Mouse (Mus musculus) ES-E14 (cell line): ENCODE data around the gene Hs6st3. TPM values are rescaled to one million over a fixed set of nuclear protein-coding genes. Genes with fewer than 3 reads are reported as not detected.

Source experiments
- DNase-seq: peaks from one replicate; pipeline ENCODE4 v3.0.0-alpha.2; 2013; ENCODE audit warnings: low read depth, low spot score
- H3K27ac ChIP-seq: 2 replicates; pipeline ENCODE4 v1.5.1; 2012; ENCODE audit warnings: low read depth, mild to moderate bottlenecking, low read length, moderate library complexity, mixed read lengths; ENCODE audit not compliant: poor library complexity, insufficient read depth, severe bottlenecking
- H3K36me3 ChIP-seq: 2 replicates; pipeline ENCODE4 v1.6.1; 2012; ENCODE audit warnings: mild to moderate bottlenecking, low read length, moderate library complexity, mixed read lengths; ENCODE audit not compliant: control insufficient read depth, poor library complexity, insufficient read depth, severe bottlenecking
- H3K4me1 ChIP-seq, 2 experiments: fragments of 150-350 bp in 1 of 2; sonication (generic) in 1 of 2; 2 replicates each; pipeline ENCODE4 v1.6.1; 2012; ENCODE audit warnings: low read length in 2 of 2, mild to moderate bottlenecking in 1 of 2, mixed read lengths in 1 of 2; ENCODE audit not compliant: control insufficient read depth in 2 of 2, insufficient read depth in 2 of 2, poor library complexity in 1 of 2
- H3K4me3 ChIP-seq, 2 experiments: fragments of 150-350 bp in 1 of 2; sonication (generic) in 1 of 2; 2 replicates each; pipeline ENCODE4 v1.5.1; 2012; ENCODE audit warnings: low read length in 2 of 2, low read depth in 1 of 2, mild to moderate bottlenecking in 1 of 2, mixed read lengths in 1 of 2; ENCODE audit not compliant: insufficient read depth in 1 of 2, poor library complexity in 1 of 2, severe bottlenecking in 1 of 2
- H3K9ac ChIP-seq: 2 replicates; pipeline ENCODE4 v1.6.1; 2012; ENCODE audit warnings: low read depth, mild to moderate bottlenecking, low read length, mixed read lengths; ENCODE audit not compliant: poor library complexity, insufficient read depth, severe bottlenecking
- H3K9me3 ChIP-seq: fragments of 150-350 bp; sonication (generic); 2 replicates; pipeline ENCODE4 v1.6.1; 2012; ENCODE audit warnings: low read depth, mild to moderate bottlenecking, low read length; ENCODE audit not compliant: control insufficient read depth, insufficient read depth
- CHD2 ChIP-seq: IDR thresholded peaks from 2 replicates; pipeline ENCODE4 v1.6.1; 2014; ENCODE audit warnings: mild to moderate bottlenecking, low read depth, low read length, inconsistent platforms
- HCFC1 ChIP-seq: IDR thresholded peaks from 2 replicates; pipeline ENCODE4 v1.6.1; 2012; ENCODE audit warnings: low read length, inconsistent platforms, borderline replicate concordance; ENCODE audit not compliant: insufficient read depth
- MAFK ChIP-seq: IDR thresholded peaks from 2 replicates; pipeline ENCODE4 v1.6.1; 2014; ENCODE audit warnings: mild to moderate bottlenecking, low read depth, low read length, inconsistent platforms; ENCODE audit not compliant: insufficient read depth
- ZC3H11A ChIP-seq: IDR thresholded peaks from 2 replicates; pipeline ENCODE4 v1.6.1; 2012; ENCODE audit warnings: low read depth, mild to moderate bottlenecking, inconsistent platforms, low read length, borderline replicate concordance
- ZNF384 ChIP-seq: IDR thresholded peaks from 2 replicates; pipeline ENCODE4 v1.6.1; 2012; ENCODE audit warnings: low read depth, low read length, inconsistent platforms
- in situ Hi-C, 2 experiments: fragments of 600-800 bp; cut with MboI; formaldehyde crosslinking; loops; one replicate each; pipeline ENCODE4 v1.15.1; 2025; ENCODE audit warnings: low sequenced_read_pairs in 2 of 2, inconsistent platforms in 1 of 2; ENCODE audit not compliant: unreplicated experiment in 2 of 2
- total RNA-seq: library from RNA; depleted of rRNA; stranded (reverse); fragments of 300-350 nt; gene quantifications from 2 replicates; pipeline ENCODE4 v1.2.3, GENCODE M21; 2012

Hs6st3 gene
- total RNA-seq, 1 experiment = 0.62 TPM

DNA sequence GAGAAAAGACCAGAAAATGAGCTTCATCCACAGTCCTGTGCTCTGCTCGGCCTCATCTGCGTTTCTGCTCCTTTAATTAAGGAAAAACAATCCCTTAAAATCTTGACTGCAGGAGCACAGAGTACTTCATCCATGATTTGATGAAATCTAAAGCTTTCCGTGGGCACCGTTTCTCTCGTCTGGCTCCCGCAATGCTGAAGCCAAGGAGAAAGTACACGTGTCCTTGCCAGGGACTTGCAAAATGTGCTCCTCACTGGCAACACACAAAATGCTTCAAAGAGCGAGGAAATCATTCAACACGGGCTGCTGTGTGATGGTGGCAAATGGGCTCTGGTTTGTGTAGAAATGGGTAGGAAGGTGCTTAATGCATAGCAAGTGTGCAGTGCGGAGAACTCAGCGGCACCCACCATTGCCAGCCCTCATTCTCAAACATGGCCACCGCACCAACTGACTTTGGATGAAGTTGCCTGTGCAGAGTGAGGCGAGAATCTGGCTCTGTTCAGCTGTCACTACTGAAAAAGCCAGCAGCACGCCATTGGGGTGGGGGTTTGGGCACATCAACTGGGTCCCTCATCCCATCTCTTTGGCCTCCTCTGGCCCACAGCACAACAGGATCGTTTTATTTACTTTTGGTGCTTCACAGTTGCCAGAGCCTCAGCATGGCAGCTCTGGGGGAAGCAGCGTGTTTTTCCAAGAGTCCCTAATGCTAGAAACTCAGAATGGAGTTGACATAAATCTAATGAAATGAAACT, 532.9 kb downstream of the Hs6st3 start:
- in situ Hi-C loops = no loop called here
- TF ChIP-seq CHD2 = no peak
- no peak for TF ChIP-seq HCFC1
- no peak for TF ChIP-seq ZC3H11A
- TF ChIP-seq MAFK = no peak
- no peak for TF ChIP-seq ZNF384
- DNase-seq = no peak

DNA sequence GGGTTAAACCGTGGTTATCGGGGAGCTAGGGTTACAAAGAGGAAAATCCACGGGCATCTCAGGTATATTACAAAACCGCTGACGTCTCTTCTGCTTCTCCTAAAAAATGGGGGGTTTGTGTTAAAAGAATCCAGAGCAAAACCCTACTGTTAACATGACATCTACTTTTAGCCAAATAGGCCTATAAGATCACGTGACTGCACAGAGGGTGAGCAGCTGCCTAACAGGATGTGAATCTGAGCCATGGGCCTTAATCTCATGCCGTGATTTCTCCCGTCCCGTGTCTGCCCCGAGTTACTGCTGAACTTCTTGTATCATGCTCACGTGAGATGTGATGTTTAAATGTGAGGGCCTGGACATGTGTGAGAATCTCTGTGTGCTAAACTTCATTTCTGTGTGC, 540.4 kb downstream of the Hs6st3 start:
- Histone ChIP-seq H3K9me3 (no peaks in the 10 kb centered on the region), H3K36me3 (no peaks in the 10 kb centered on the region), H3K9ac (no peak overlapping the region), H3K27ac (no peak overlapping the region), H3K4me3 (no peak overlapping the region), H3K4me1 (no peaks in the 10 kb centered on the region)
- TF ChIP-seq HCFC1 (no peak), MAFK (no peak), ZNF384 (no peak), ZC3H11A (no peak), CHD2 (no peak)
- DNase-seq = no peak
- in situ Hi-C loops = no loop called here

More for the DNA sequence above, 532.9 kb downstream of the Hs6st3 start:
- Histone ChIP-seq H3K9me3 (no peaks in the 10 kb centered on the region), H3K4me1 (no peaks in the 10 kb centered on the region), H3K9ac (no peak overlapping the region), H3K4me3 (no peak overlapping the region), H3K36me3 (no peaks in the 10 kb centered on the region), H3K27ac (no peak overlapping the region)

DNA sequence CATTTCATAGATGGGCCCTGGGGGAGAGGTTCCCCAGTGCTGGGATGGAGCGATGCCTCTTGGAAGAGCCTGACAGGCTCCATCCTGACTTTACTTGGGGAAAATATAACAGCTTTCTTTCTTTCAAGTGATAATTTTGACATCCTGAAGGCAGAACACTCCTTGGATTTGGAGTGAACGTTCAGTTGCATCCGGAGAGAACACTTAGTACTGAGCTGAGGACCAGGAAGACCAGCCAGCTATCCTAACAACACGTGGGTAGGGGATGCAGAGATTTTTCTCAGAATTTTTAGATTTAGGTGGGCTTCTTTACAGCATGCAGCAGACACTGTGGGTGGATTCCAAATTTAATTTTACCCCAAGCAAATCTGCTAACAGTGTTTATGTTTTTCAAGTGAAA, 541.9 kb downstream of the Hs6st3 start:
- H3K4me1 ChIP-seq = no peaks in the 10 kb centered on the region
- TF ChIP-seq MAFK (no peak), CHD2 (no peak), ZNF384 (no peak), HCFC1 (no peak), ZC3H11A (no peak)
- H3K27ac ChIP-seq = no peak overlapping the region
- H3K4me3 ChIP-seq = no peak overlapping the region
- no peaks in the 10 kb centered on the region for H3K9me3 ChIP-seq
- H3K9ac ChIP-seq = no peak overlapping the region
- in situ Hi-C loops = no loop called here
- DNase-seq = no peak
- no peaks in the 10 kb centered on the region for H3K36me3 ChIP-seq

DNA sequence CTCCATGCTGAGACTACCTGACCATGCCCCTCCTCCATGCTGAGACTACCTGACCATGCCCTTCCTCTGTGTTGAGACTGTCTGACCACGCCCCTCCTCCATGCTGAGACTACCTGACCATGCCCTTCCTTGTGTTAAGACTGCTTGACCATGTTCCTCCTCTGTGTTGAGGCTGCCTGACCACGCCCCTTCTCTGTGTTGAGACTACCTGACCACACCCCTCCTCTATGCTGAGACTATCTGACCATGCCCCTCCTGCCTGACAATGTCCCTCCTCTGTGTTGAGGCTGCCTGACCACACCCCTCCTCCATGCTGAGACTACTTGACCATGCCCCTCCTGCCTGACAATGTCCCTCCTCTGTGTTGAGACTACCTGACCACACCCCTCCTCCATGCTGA, 549.7 kb downstream of the Hs6st3 start:
- Histone ChIP-seq H3K4me3 (no peak overlapping the region), H3K4me1 (no peaks in the 10 kb centered on the region; a peak in 1 of 4 replicates), H3K27ac (no peak overlapping the region), H3K9ac (no peak overlapping the region), H3K36me3 (no peaks in the 10 kb centered on the region), H3K9me3 (no peaks in the 10 kb centered on the region)
- DNase-seq = no peak
- in situ Hi-C loops = no loop called here
- no peak for TF ChIP-seq MAFK
- no peak for TF ChIP-seq HCFC1
- TF ChIP-seq ZC3H11A = no peak
- TF ChIP-seq CHD2 = no peak
- no peak for TF ChIP-seq ZNF384

DNA sequence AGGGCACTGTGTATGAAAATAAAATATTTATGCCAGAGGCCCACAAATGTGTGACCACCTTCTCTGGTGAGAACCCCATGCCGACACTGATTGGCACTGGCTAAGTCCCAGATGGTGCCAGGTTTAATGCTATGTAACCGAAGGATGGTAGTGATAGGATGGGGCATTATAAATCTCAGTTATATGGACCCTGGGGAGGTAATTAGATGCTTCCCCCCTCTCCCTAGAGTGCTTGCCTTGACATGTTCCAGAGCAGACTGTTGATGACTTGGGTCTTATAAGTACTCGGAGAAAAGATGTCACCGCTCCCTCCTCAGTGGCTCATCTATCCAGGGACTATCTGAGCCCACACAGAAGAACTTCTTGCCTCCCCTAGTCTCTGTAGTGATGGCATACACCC, 561.8 kb downstream of the Hs6st3 start:
- Histone ChIP-seq H3K9ac (no peak overlapping the region), H3K27ac (no peak overlapping the region), H3K4me1 (no peaks in the 10 kb centered on the region), H3K9me3 (no peaks in the 10 kb centered on the region), H3K4me3 (no peak overlapping the region), H3K36me3 (no peaks in the 10 kb centered on the region)
- in situ Hi-C loops = no loop called here
- DNase-seq = no peak
- TF ChIP-seq ZNF384 (no peak), ZC3H11A (no peak), CHD2 (no peak), MAFK (no peak), HCFC1 (no peak)
